Mouse (Mus musculus) embryonic stem cell, embryonic (primary cell): ENCODE results near the gene D6Wsu163e.

ENCODE experiments used
- CTCF ChIA-PET, 4 experiments: fragments of 300-600 bp in 2 of 4; fragments of 350-600 bp in 2 of 4; sonication (Branson Sonifier 250); formaldehyde crosslinking; loops; one replicate each; lab custom pipeline; 2022; ENCODE audit warnings: inconsistent platforms in 2 of 4; lab: Charles Lee
- POLR2A ChIA-PET, 4 experiments: fragments of 300-600 bp in 2 of 4; fragments of 350-600 bp in 2 of 4; sonication (Branson Sonifier 250); formaldehyde crosslinking; loops; one replicate each; lab custom pipeline; 2022; ENCODE audit warnings: antibody characterized with exemption in 4 of 4, inconsistent platforms in 1 of 4; lab: Charles Lee

The D6Wsu163e gene

DNA sequence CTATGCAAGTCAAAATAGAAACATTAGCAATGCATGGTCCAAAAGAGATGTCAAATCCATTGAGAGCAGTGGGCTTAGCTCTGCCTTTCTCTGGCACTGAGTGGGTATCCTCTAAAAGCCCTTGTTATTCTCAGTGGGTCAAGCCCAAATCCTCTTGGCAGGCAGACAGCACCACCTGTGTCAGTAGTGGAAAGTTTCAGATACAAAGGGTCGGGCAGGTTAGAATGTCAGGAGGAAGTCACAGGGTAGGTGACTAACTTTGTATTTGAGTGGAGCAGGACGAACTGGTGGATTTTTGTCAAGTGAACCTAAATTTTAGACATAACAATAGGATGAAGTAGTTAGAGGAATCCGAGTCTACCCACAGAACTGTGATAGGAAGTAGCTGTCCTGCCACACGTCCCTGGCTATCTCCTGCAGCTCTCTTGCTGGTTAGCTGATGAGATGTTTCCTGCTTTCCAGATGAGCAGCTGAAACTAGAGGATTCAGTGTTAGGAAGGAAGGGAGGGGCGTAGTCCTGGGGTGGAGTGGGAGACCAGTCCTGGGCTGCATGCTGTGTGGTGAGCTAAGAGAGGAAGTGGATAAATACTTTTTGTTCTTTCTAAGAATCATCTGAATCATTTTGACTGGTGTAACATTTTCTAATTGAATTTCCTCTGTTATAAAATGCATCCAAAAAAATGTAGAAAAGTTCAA lies 41.9 kb downstream of the D6Wsu163e start:
- CTCF ChIA-PET: interaction anchor here in 1 of 4 experiments (0.6 kb wide), 1 partner anchor 140 kb away, joined by 6 read pairs; no protein-coding TSS in a partner anchor
- POLR2A ChIA-PET: no interaction called here

DNA sequence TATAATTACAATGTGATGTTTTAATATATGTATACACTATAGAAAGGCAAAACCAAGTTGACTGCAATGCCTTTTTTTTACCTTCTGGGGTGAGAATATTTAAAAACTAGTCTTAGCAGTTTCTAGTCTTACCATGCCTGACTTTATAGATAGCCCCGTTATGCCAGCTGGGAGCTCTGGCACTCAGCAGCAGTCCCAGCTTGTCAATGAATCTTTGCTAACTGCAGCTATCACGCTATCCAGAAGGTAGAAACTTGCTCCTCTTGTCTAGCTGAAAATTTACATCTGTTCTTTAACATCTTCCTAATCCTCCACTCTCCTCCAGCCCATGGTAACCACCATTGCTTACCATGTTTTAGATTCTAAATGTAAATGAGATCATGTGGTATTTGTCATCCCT lies 53.9 kb downstream of the D6Wsu163e start:
- ChIA-PET CTCF (interaction anchor here in 1 of 4 experiments (1.5 kb wide), 1 partner anchor 41 kb away, joined by 3 read pairs; no protein-coding TSS in a partner anchor), POLR2A (no interaction called here)

DNA sequence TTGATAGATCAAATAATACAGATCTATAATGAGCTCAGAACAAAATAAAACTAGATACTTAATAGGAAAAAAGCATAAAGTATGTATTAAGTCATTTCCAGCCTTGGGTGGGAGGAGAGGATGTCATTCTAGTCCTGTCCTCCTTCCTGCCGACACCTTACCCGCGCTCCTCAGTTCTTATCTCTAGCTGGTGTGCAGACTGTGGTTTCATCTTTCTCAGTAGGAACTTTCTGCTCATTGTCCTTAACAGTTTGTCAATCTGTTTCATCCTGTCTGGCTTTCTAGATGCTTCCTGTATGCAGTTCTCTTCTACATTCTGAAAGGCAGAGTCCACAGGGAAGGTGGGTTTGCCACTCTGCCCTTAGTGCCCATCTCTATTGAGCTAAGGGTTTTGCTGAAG lies 55.7 kb downstream of the D6Wsu163e start:
- CTCF ChIA-PET: no interaction called here
- POLR2A ChIA-PET: no interaction called here

DNA sequence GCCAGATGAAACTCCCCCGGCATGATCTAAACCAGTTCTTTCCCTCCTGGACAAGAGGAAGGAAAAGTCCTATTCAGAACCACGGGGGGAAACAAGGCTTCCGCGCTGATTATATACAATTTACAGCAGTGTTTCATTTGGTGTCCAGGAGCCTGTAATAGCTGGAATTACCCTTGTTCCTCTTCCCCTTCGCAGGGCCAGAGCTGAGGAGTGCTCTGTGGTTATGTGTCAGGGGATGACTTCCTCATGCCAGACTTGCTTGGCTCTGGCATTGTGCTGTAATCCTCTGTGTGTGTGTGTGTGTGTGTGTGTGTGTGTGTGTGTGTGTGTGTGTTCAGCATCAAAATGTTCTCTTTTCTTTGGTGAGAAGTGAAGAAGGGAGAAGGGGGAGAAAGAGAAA lies 56.6 kb downstream of the D6Wsu163e start:
- POLR2A ChIA-PET: no interaction called here
- CTCF ChIA-PET: no interaction called here

- POLR2A ChIA-PET: no interaction called here
- CTCF ChIA-PET: no interaction called here
These were observed 65.9 kb downstream of the D6Wsu163e start for GRCm38 (mm10) chr6:127005646-127006045.

DNA sequence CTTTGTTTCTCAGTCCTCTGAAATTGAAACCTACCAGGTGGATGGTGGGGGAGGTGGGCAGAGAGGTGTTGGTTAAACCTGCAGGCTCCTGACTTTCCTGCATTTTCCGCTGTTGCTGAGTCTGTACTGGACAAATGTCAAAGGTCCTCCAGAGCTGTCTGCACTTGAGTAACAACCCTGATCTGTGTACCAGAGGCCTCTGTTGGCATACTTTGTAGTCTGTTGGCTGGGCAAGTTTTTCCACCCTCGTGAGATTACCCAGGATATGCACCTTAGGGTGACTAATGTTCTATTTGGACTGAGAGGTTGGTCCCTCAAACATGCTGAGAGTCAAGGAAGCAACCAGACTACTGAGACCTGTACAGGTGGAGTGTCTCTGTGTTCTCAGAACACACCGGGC lies 66.8 kb downstream of the D6Wsu163e start:
- POLR2A ChIA-PET: interaction anchor here in 1 of 4 experiments (0.7 kb wide), 1 partner anchor 323 kb away, joined by 3 read pairs; no protein-coding TSS in a partner anchor

GRCm38 (mm10) chr6:127010021-127010420 lies 70.3 kb downstream of the D6Wsu163e start:
- ChIA-PET POLR2A (no interaction called here), CTCF (no interaction called here)

More for the DNA sequence above, 66.8 kb downstream of the D6Wsu163e start:
- CTCF ChIA-PET: interaction anchor here in 1 of 4 experiments (0.6 kb wide), 1 partner anchor 290 kb away, joined by 3 read pairs; no protein-coding TSS in a partner anchor

GRCm38 (mm10) chr6:127011947-127012535 lies 72.3 kb downstream of the D6Wsu163e start:
- POLR2A ChIA-PET: no interaction called here
- CTCF ChIA-PET: interaction anchor here in 2 of 4 experiments (0.8 to 1.1 kb wide), 2 partner anchors 53 to 55 kb away, joined by 3 read pairs; no protein-coding TSS in a partner anchor

- ChIA-PET POLR2A (no interaction called here), CTCF (interaction anchor here in 1 of 4 experiments (0.9 kb wide), 1 partner anchor 20 kb away, joined by 5 read pairs; no protein-coding TSS in a partner anchor)
These were observed 75.4 kb downstream of the D6Wsu163e start, which contains the start of gene Fgf6 for GRCm38 (mm10) chr6:127014906-127015770. Fgf6 (plus strand) TSS chr6:127015586.

DNA sequence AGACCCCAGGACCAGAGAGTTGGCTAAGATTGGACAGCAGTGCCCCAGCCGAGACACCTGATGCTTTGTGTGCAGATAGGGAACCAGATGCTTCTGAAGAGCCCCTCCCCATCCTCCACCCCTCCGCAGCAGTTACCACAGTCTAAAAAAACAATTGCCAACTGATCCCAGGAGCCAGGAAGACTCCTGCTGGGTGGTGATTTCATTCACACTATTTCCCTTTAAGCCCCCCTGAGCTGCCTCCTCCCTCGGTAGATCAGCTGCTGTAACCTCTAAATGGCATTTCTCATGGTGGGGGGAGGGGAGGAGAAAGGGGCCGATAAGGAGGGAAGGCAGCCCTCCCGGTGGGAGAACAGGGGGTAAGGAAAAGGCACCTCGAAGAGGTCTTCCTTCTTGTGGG lies 79.5 kb downstream of the D6Wsu163e start:
- CTCF ChIA-PET: interaction anchor here in 1 of 4 experiments (0.7 kb wide), 1 partner anchor 977 kb away, joined by 3 read pairs; no protein-coding TSS in a partner anchor
- POLR2A ChIA-PET: interaction anchor here in 1 of 4 experiments (0.9 kb wide), 1 partner anchor 47 kb away, joined by 3 read pairs; no protein-coding TSS in a partner anchor

- POLR2A ChIA-PET: no interaction called here
- CTCF ChIA-PET: no interaction called here
These were observed 80.7 kb downstream of the D6Wsu163e start for GRCm38 (mm10) chr6:127020431-127020830.

DNA sequence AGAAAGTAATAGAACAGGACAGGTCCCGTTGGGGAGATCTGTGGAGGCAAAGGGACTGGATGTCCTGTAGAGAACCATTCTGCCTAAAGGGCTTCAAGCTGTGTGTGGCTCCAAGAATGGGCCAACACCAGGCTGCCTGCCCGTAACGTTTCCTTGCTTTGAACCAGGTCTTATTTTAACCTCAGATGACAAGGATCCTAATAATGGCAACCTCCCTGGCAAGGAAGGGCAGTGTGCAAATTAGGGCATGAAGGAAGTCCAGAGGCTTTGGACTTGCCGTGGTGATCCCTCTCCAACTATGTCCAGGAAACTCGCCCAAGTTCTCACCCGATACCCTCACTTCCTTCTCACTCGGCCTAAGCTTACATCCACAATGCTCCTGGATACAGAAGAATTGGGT lies 85.1 kb downstream of the D6Wsu163e start:
- ChIA-PET CTCF (no interaction called here), POLR2A (interaction anchor here in 1 of 4 experiments (1.8 kb wide), 1 partner anchor 56 kb away, joined by 4 read pairs; no protein-coding TSS in a partner anchor)
